Mouse (Mus musculus): ENCODE results near the gene Tnxb.

GRCm38 (mm10) chr17:34637459-34637858 lies 32.9 kb upstream of the Tnxb start:
- TF ChIP-seq CTCF (IDR thresholded peaks at IDR 0.05; ENCODE audit: low read depth) (no peak), EP300 (IDR thresholded peaks at IDR 0.05; ENCODE audit: low read depth) (no peak)

All from liver, postnatal 0 days (tissue).